ENCODE assay signal across 16 mouse cellular contexts in genomic region chr6:87623151-87623550, GRCm38 (mm10).
"Had no signal": no experiment of that assay in that cellular context is flagged by ENCODE, and none has a peak within 500 bp of the region (broad histone marks: within the 10 kb centered on the region; RNA-seq: fewer than 3 reads in every experiment).

No protein-coding gene starts in this region.

- H3K27ac ChIP-seq: neural tube, embryonic 13.5 days; neural tube, embryonic 15.5 days; stomach, embryonic 15.5 days; stomach, postnatal 0 days had no signal

- H3K36me3 ChIP-seq: neural tube, embryonic 13.5 days; neural tube, embryonic 15.5 days; stomach, embryonic 15.5 days had no signal

- H3K9ac ChIP-seq: neural tube, embryonic 13.5 days; neural tube, embryonic 15.5 days; stomach, embryonic 15.5 days had no signal

- H3K4me3 ChIP-seq: neural tube, embryonic 13.5 days; neural tube, embryonic 15.5 days; stomach, embryonic 15.5 days had no signal

- H3K4me2 ChIP-seq: neural tube, embryonic 13.5 days; neural tube, embryonic 15.5 days; stomach, embryonic 15.5 days had no signal

- H3K27me3 ChIP-seq: neural tube, embryonic 13.5 days; neural tube, embryonic 15.5 days; stomach, embryonic 15.5 days had no signal

- H3K9me3 ChIP-seq: neural tube, embryonic 13.5 days; neural tube, embryonic 15.5 days; stomach, embryonic 15.5 days had no signal

- DNase-seq: retina, postnatal 1 day; right cerebral cortex, adult 18-20 months; right cerebral cortex, postnatal 14 days; right cerebral cortex, postnatal 25 days; right cerebral cortex, postnatal 4 days; spleen, adult 18-20 months; thymus, adult 18-20 months; thymus, adult 2 months; thymus, postnatal 14 days; thymus, postnatal 25 days; thymus, postnatal 36 days; thymus, postnatal 4 days had no signal
